Mouse (Mus musculus) lung, embryonic 14.5 days (tissue): ENCODE measurements around the gene Sh3pxd2a. TPM values are rescaled to one million over a fixed set of nuclear protein-coding genes. Genes with fewer than 3 reads are reported as not detected.

Source experiments
- ATAC-seq: fragments of 200-750 bp; cut with Nextera tagmentation; 2 replicates; pipeline ENCODE4 v1.8.0; 2017; ENCODE audit warnings: mild to moderate bottlenecking, moderate TSS enrichment, moderate library complexity; ENCODE audit not compliant: insufficient read depth
- DNase-seq: peaks from one replicate; pipeline ENCODE4 v3.0.0-alpha.2; 2015
- H3K27ac ChIP-seq: fragments of 300-500 bp; sonication (generic); 2 replicates; pipeline ENCODE4 v1.5.1; 2014; ENCODE audit warnings: low read depth, mild to moderate bottlenecking, moderate library complexity
- H3K27me3 ChIP-seq: fragments of 300-500 bp; sonication (generic); 2 replicates; pipeline ENCODE4 v1.6.1; 2014; ENCODE audit warnings: low read length, control low read depth; ENCODE audit not compliant: insufficient read depth
- H3K36me3 ChIP-seq: fragments of 300-500 bp; sonication (generic); 2 replicates; pipeline ENCODE4 v1.6.1; 2014; ENCODE audit warnings: control low read depth; ENCODE audit not compliant: insufficient read depth
- H3K4me1 ChIP-seq: fragments of 300-500 bp; sonication (generic); 2 replicates; pipeline ENCODE4 v1.6.1; 2014; ENCODE audit warnings: antibody characterized with exemption, control low read depth; ENCODE audit not compliant: insufficient read depth
- H3K4me2 ChIP-seq: fragments of 300-500 bp; sonication (generic); 2 replicates; pipeline ENCODE4 v1.6.1; 2014; ENCODE audit warnings: mild to moderate bottlenecking
- H3K4me3 ChIP-seq: fragments of 300-500 bp; sonication (generic); 2 replicates; pipeline ENCODE4 v1.5.1; 2014; ENCODE audit warnings: low read depth, low read length
- H3K9ac ChIP-seq: fragments of 300-500 bp; sonication (generic); 2 replicates; pipeline ENCODE4 v1.6.1; 2014
- H3K9me3 ChIP-seq: fragments of 300-500 bp; sonication (generic); 2 replicates; pipeline ENCODE4 v1.6.1; 2016; ENCODE audit warnings: low read depth, low read length, control low read depth
- CTCF ChIP-seq: IDR thresholded peaks from 2 replicates; pipeline ENCODE4 v1.5.1; 2016; ENCODE audit warnings: antibody characterized with exemption, low read depth
- WGBS: fragments of 180-500 bp; shearing (Covaris S2); extraction: QIAGEN DNeasy Blood & Tissue Kit; methylation state at CpG from one replicate; pipeline ENCODE4 v1.1.7; 2014; 5-methylcytosine and 5-hydroxymethylcytosine counted together
- polyA plus RNA-seq: library from polyadenylated mRNA; unstranded; fragments of >200 nt; fragmentation: Nextera tagmentation; extraction: Ambion mirVana; gene quantifications from 2 replicates; pipeline ENCODE4 v1.2.1, GENCODE M21; 2014

Sh3pxd2a gene
- polyA plus RNA-seq, 1 experiment from 2014 or later, result 12.0 TPM

- Histone ChIP-seq H3K4me1 (peaks cover 42% of the 10 kb centered on the region), H3K9ac (no peak overlapping the region), H3K36me3 (no peaks in the 10 kb centered on the region), H3K4me2 (no peak overlapping the region), H3K9me3 (no peaks in the 10 kb centered on the region), H3K27me3 (no peaks in the 10 kb centered on the region), H3K4me3 (no peak overlapping the region), H3K27ac (no peak overlapping the region)
- no peak for TF ChIP-seq CTCF
- DNase-seq, result no peak
- no peak for ATAC-seq
- 70% methylated on average over 2 of the region's 2 CpGs for WGBS
Measured at GRCm38 (mm10) chr19:47430160-47430559, 34.0 kb downstream of the Sh3pxd2a start.

- Histone ChIP-seq H3K4me2 (0 out of 2 replicates have a peak overlapping the region, but pooled peaks have one; percentile 0), H3K4me3 (no peak overlapping the region), H3K4me1 (peaks cover 44% of the 10 kb centered on the region), H3K36me3 (no peaks in the 10 kb centered on the region), H3K9me3 (no peaks in the 10 kb centered on the region), H3K27ac (peak overlapping the region; percentile 54; the same call in 1 of the 2 replicates), H3K9ac (no peak overlapping the region), H3K27me3 (no peaks in the 10 kb centered on the region)
- ATAC-seq (no peak), DNase-seq (peak; percentile 76)
- TF ChIP-seq CTCF, result no peak
- WGBS, result 63% methylated on average over 3 of the region's 3 CpGs
Measured at GRCm38 (mm10) chr19:47429245-47429644, 35.0 kb downstream of the Sh3pxd2a start.

- 32% methylated on average over 7 of the region's 7 CpGs for WGBS
- no peak for ATAC-seq
- Histone ChIP-seq H3K9me3 (no peaks in the 10 kb centered on the region), H3K9ac (no peak overlapping the region), H3K27me3 (no peaks in the 10 kb centered on the region), H3K4me1 (peaks cover 44% of the 10 kb centered on the region), H3K36me3 (0 out of 2 replicates have a peak, but pooled peaks cover 2% of the 10 kb centered on the region), H3K27ac (peak overlapping the region; percentile 54), H3K4me2 (peak overlapping the region; percentile 0; the same call in 1 of the 2 replicates), H3K4me3 (no peak overlapping the region)
- TF ChIP-seq CTCF, result no peak
- DNase-seq, result no peak
Measured at GRCm38 (mm10) chr19:47428794-47429193, 35.4 kb downstream of the Sh3pxd2a start.

GRCm38 (mm10) chr19:47427841-47428789 lies 36.1 kb downstream of the Sh3pxd2a start:
- no peak overlapping the region for H3K4me3 ChIP-seq
- no peak for TF ChIP-seq CTCF
- H3K27ac ChIP-seq, result peak overlapping the region; percentile 54
- no peak overlapping the region for H3K9ac ChIP-seq
- H3K36me3 ChIP-seq, result 0 out of 2 replicates have a peak, but pooled peaks cover 3% of the 10 kb centered on the region
- peak overlapping the region; percentile 0; the same call in 1 of the 2 replicates for H3K4me2 ChIP-seq
- no peaks in the 10 kb centered on the region for H3K9me3 ChIP-seq
- peaks cover 49% of the 10 kb centered on the region for H3K4me1 ChIP-seq
- ATAC-seq (peak; percentile 50; the same call in 1 of the 2 replicates), DNase-seq (peak; percentile 90)
- 14% methylated on average over 13 of the region's 13 CpGs for WGBS
- H3K27me3 ChIP-seq, result no peaks in the 10 kb centered on the region

GRCm38 (mm10) chr19:47423632-47424031 lies 40.6 kb downstream of the Sh3pxd2a start:
- ATAC-seq, result peak; percentile 66

DNA sequence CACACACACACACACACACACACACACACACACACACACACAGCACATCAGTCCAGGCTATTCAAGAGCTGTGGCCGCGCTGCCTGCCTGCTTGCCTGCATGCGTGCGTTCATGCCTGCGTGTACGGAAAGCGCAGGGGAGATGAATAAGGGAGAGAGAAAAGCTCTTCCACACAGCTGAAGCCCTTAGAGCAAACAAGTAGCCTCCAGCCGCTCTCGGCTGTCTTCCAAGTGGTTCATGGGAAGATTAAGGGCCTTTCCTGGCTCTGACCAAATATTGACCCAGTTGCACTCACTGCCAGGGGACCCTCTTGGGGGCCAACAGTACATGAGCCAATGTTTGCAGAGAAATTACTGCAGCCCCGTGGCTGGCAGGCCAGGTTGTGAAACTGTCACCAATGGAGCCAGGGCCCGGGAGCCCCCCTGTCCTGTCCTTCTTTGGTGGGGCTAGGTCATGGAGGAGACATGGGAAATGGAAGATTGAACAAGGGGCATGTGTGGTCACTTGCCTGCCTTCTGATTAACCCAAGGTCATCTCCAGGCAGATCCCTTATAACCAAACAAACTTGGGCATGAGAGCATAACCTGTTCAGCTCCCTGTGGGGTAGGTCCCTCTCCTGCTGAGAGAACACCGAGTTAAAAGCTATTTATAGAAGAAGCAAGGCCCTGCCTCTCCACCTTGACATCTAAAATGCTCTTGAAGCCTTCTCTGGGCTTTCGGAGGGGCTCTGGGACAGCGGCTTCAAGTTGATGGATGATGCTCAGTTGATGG lies 42.9 kb downstream of the Sh3pxd2a start:
- Histone ChIP-seq H3K4me3 (no peak overlapping the region), H3K27ac (peak overlapping the region; percentile 70; the same call in 1 of the 2 replicates), H3K4me1 (peaks cover 33% of the 10 kb centered on the region), H3K27me3 (no peaks in the 10 kb centered on the region), H3K9me3 (no peaks in the 10 kb centered on the region), H3K9ac (no peak overlapping the region), H3K4me2 (peak overlapping the region; percentile 16), H3K36me3 (0 out of 2 replicates have a peak, but pooled peaks cover 8% of the 10 kb centered on the region)
- no peak for TF ChIP-seq CTCF
- WGBS, result 25% methylated on average over 14 of the region's 14 CpGs
- DNase-seq (peak; percentile 87), ATAC-seq (peak; percentile 57)

More at GRCm38 (mm10) chr19:47423632-47424031, 40.6 kb downstream of the Sh3pxd2a start:
- Histone ChIP-seq H3K4me3 (no peak overlapping the region), H3K9ac (no peak overlapping the region), H3K4me2 (no peak overlapping the region), H3K27me3 (no peaks in the 10 kb centered on the region), H3K27ac (peak overlapping the region; percentile 39; the same call in 1 of the 2 replicates), H3K36me3 (0 out of 2 replicates have a peak, but pooled peaks cover 8% of the 10 kb centered on the region), H3K4me1 (peaks cover 47% of the 10 kb centered on the region), H3K9me3 (no peaks in the 10 kb centered on the region)
- WGBS, result 35% methylated on average over 7 of the region's 7 CpGs
- no peak for TF ChIP-seq CTCF
- peak; percentile 75 for DNase-seq
